Mouse (Mus musculus): ENCODE measurements around the gene Olfr659. TPM values are rescaled to one million over a fixed set of nuclear protein-coding genes. Genes with fewer than 3 reads are reported as not detected.
A peak's percentile ranks its signal among the peaks of the same experiment; 100 is the strongest.

Gene Olfr659
- polyA plus RNA-seq (2014; fragmentation: Nextera tagmentation; extraction: Ambion mirVana): not detected in 2 replicates

GRCm38 (mm10) chr7:104666453-104666852, at the start of gene Olfr659:
Gene Olfr659, plus strand, starts transcription at chr7:104666753.
- Histone ChIP-seq H3K9me3 (ENCODE audit: control insufficient read depth, low read length) (no peaks in the 10 kb centered on the region), H3K4me1 (ENCODE audit: control insufficient read depth, insufficient read depth, low read length) (no peaks in the 10 kb centered on the region), H3K27me3 (ENCODE audit: control insufficient read depth, insufficient read depth, low read length) (no peaks in the 10 kb centered on the region), H3K9ac (replicated peaks; ENCODE audit: low read length) (no peak within 1 kb of the TSS), H3K36me3 (ENCODE audit: control insufficient read depth, insufficient read depth, low read length) (no peaks in the 10 kb centered on the region), H3K27ac (replicated peaks; ENCODE audit: low read depth, low read length) (no peak within 1 kb of the TSS), H3K4me3 (replicated peaks; ENCODE audit: low read depth, low read length) (no peak within 1 kb of the TSS), H3K4me2 (ENCODE audit: low read length) (no peak within 1 kb of the TSS)
- WGBS: 92% methylated on average over 3 of the region's 3 CpGs
- ATAC-seq (ENCODE audit: low FRiP score, low TSS enrichment) (no peak), DNase-seq (no peak)

- no peak for DNase-seq
- H3K9ac ChIP-seq (replicated peaks; ENCODE audit: low read length): no peak within 1 kb of the TSS
- no peak within 1 kb of the TSS for H3K27ac ChIP-seq (replicated peaks; ENCODE audit: low read depth, low read length)
- H3K4me2 ChIP-seq (ENCODE audit: low read length): no peak within 1 kb of the TSS
- H3K36me3 ChIP-seq (ENCODE audit: control insufficient read depth, insufficient read depth, low read length): no peaks in the 10 kb centered on the region
- no peak within 1 kb of the TSS for H3K4me3 ChIP-seq (replicated peaks; ENCODE audit: low read depth, low read length)
- no peaks in the 10 kb centered on the region for H3K27me3 ChIP-seq (ENCODE audit: control insufficient read depth, insufficient read depth, low read length)
- no peaks in the 10 kb centered on the region for H3K9me3 ChIP-seq (ENCODE audit: control insufficient read depth, low read length)
- no peaks in the 10 kb centered on the region for H3K4me1 ChIP-seq (ENCODE audit: control insufficient read depth, insufficient read depth, low read length)
- no peak for ATAC-seq (ENCODE audit: low FRiP score, low TSS enrichment)
Observed at GRCm38 (mm10) chr7:104624494-104624893, 42.1 kb upstream of the Olfr659 start, which contains the start of gene Olfr657. Gene Olfr657, plus strand, starts transcription at chr7:104624794.

GRCm38 (mm10) chr7:104646841-104647482, 19.6 kb upstream of the Olfr659 start, which contains the start of gene Olfr658:
Gene Olfr658, minus strand, starts transcription at chr7:104647305.
- ATAC-seq (ENCODE audit: low FRiP score, low TSS enrichment) (peak; percentile 81), DNase-seq (peak; percentile 73)
- H3K4me2 ChIP-seq (ENCODE audit: low read length): peak within 1 kb of the TSS; percentile 50
- no peaks in the 10 kb centered on the region for H3K36me3 ChIP-seq (ENCODE audit: control insufficient read depth, insufficient read depth, low read length)
- 28% methylated on average over 21 of the region's 22 CpGs for WGBS
- no peak within 1 kb of the TSS for H3K9ac ChIP-seq (replicated peaks; ENCODE audit: low read length)
- no peak within 1 kb of the TSS for H3K27ac ChIP-seq (replicated peaks; ENCODE audit: low read depth, low read length)
- H3K9me3 ChIP-seq (ENCODE audit: control insufficient read depth, low read length): no peaks in the 10 kb centered on the region
- H3K4me1 ChIP-seq (ENCODE audit: control insufficient read depth, insufficient read depth, low read length): peaks cover 3% of the 10 kb centered on the region; the same call in 1 of the 2 replicates
- no peaks in the 10 kb centered on the region for H3K27me3 ChIP-seq (ENCODE audit: control insufficient read depth, insufficient read depth, low read length)
- H3K4me3 ChIP-seq (replicated peaks; ENCODE audit: low read depth, low read length): peak within 1 kb of the TSS; percentile 25

GRCm38 (mm10) chr7:104686201-104686600, 19.6 kb downstream of the Olfr659 start, which contains the start of gene Olfr661:
Gene Olfr661, plus strand, starts transcription at chr7:104686501.
- Histone ChIP-seq H3K27ac (replicated peaks; ENCODE audit: low read depth, low read length) (no peak within 1 kb of the TSS), H3K9ac (replicated peaks; ENCODE audit: low read length) (no peak within 1 kb of the TSS), H3K4me2 (ENCODE audit: low read length) (no peak within 1 kb of the TSS), H3K36me3 (ENCODE audit: control insufficient read depth, insufficient read depth, low read length) (no peaks in the 10 kb centered on the region), H3K27me3 (ENCODE audit: control insufficient read depth, insufficient read depth, low read length) (no peaks in the 10 kb centered on the region), H3K9me3 (ENCODE audit: control insufficient read depth, low read length) (no peaks in the 10 kb centered on the region), H3K4me1 (ENCODE audit: control insufficient read depth, insufficient read depth, low read length) (no peaks in the 10 kb centered on the region), H3K4me3 (replicated peaks; ENCODE audit: low read depth, low read length) (no peak within 1 kb of the TSS)
- ATAC-seq (ENCODE audit: low FRiP score, low TSS enrichment) (no peak), DNase-seq (no peak)
- 93% methylated on average over 2 of the region's 2 CpGs for WGBS

Other genes with a start within 250 kb of the Olfr659 start
- 0.18 and 2.0 TPM in 2 replicates for gene Trim30a, start 201.6 kb upstream of the Olfr659 start, polyA plus RNA-seq (2014; fragmentation: Nextera tagmentation; extraction: Ambion mirVana)
- 0.19 and 0.66 TPM in 2 replicates for gene Trim30d, start 158.9 kb upstream of the Olfr659 start, polyA plus RNA-seq (2014; fragmentation: Nextera tagmentation; extraction: Ambion mirVana)
- not detected in 2 replicates for gene Olfr651, start 116.6 kb upstream of the Olfr659 start, polyA plus RNA-seq (2014; fragmentation: Nextera tagmentation; extraction: Ambion mirVana)
- not detected in 2 replicates for gene Olfr652, start 105.9 kb upstream of the Olfr659 start, polyA plus RNA-seq (2014; fragmentation: Nextera tagmentation; extraction: Ambion mirVana)
- not detected in 2 replicates for gene Olfr653, start 89.4 kb upstream of the Olfr659 start, polyA plus RNA-seq (2014; fragmentation: Nextera tagmentation; extraction: Ambion mirVana)
- not detected in 2 replicates for gene Olfr654, start 79.7 kb upstream of the Olfr659 start, polyA plus RNA-seq (2014; fragmentation: Nextera tagmentation; extraction: Ambion mirVana)
- gene Olfr655, start 65.0 kb upstream of the Olfr659 start, polyA plus RNA-seq (2014; fragmentation: Nextera tagmentation; extraction: Ambion mirVana): not detected in 2 replicates
- gene Olfr656, start 52.8 kb upstream of the Olfr659 start, polyA plus RNA-seq (2014; fragmentation: Nextera tagmentation; extraction: Ambion mirVana): not detected in 2 replicates
- gene Olfr657, start 42.0 kb upstream of the Olfr659 start, polyA plus RNA-seq (2014; fragmentation: Nextera tagmentation; extraction: Ambion mirVana): not detected in 2 replicates
- 0.21 and 0.24 TPM in 2 replicates for gene Olfr658, start 19.4 kb upstream of the Olfr659 start, polyA plus RNA-seq (2014; fragmentation: Nextera tagmentation; extraction: Ambion mirVana)
- not detected in 2 replicates for gene Olfr661, start 19.7 kb downstream of the Olfr659 start, polyA plus RNA-seq (2014; fragmentation: Nextera tagmentation; extraction: Ambion mirVana)
- gene Usp17le, start 110.7 kb downstream of the Olfr659 start, polyA plus RNA-seq (2014; fragmentation: Nextera tagmentation; extraction: Ambion mirVana): not detected in 2 replicates
- gene Usp17lb, start 175.8 kb downstream of the Olfr659 start, polyA plus RNA-seq (2014; fragmentation: Nextera tagmentation; extraction: Ambion mirVana): not detected in 2 replicates
- gene Usp17la, start 190.3 kb downstream of the Olfr659 start, polyA plus RNA-seq (2014; fragmentation: Nextera tagmentation; extraction: Ambion mirVana): not detected in 2 replicates
- not detected in 2 replicates for gene Olfr665, start 211.3 kb downstream of the Olfr659 start, polyA plus RNA-seq (2014; fragmentation: Nextera tagmentation; extraction: Ambion mirVana)
- not detected in 2 replicates for gene Olfr666, start 229.2 kb downstream of the Olfr659 start, polyA plus RNA-seq (2014; fragmentation: Nextera tagmentation; extraction: Ambion mirVana)